Mouse (Mus musculus): ENCODE data around the gene Baz2b. TPM values are rescaled to one million over a fixed set of nuclear protein-coding genes. Genes with fewer than 3 reads are reported as not detected.

Baz2b gene
- polyA plus RNA-seq, 1 experiment = 276 TPM

GRCm38 (mm10) chr2:60113661-60114560 lies 95.7 kb downstream of the Baz2b start:
- Histone ChIP-seq H3K4me1 (ENCODE audit: control insufficient read depth, insufficient read depth, low read length) (0 out of 2 replicates have a peak, but pooled peaks cover 2% of the 10 kb centered on the region), H3K27ac (ENCODE audit: insufficient read depth, low read depth, low read length) (no peak overlapping the region), H3K4me3 (ENCODE audit: insufficient read depth, low read depth, low read length) (no peak overlapping the region)
- 84% methylated on average over 12 of the region's 12 CpGs for WGBS
- TF ChIP-seq CTCF (IDR thresholded peaks at IDR 0.05; ENCODE audit: insufficient read depth, low read depth, low read length) (no peak), POLR2A (IDR thresholded peaks at IDR 0.05; ENCODE audit: insufficient read depth, low read depth, low read length) (no peak)

GRCm38 (mm10) chr2:60112116-60112515 lies 97.5 kb downstream of the Baz2b start:
- 84% methylated on average over 2 of the region's 2 CpGs for WGBS
- no peak overlapping the region for H3K4me3 ChIP-seq (ENCODE audit: insufficient read depth, low read depth, low read length)
- TF ChIP-seq POLR2A (IDR thresholded peaks at IDR 0.05; ENCODE audit: insufficient read depth, low read depth, low read length) (no peak), CTCF (IDR thresholded peaks at IDR 0.05; ENCODE audit: insufficient read depth, low read depth, low read length) (no peak)
- no peaks in the 10 kb centered on the region for H3K4me1 ChIP-seq (ENCODE audit: control insufficient read depth, insufficient read depth, low read length)
- H3K27ac ChIP-seq (ENCODE audit: insufficient read depth, low read depth, low read length) = no peak overlapping the region

- H3K27ac ChIP-seq (ENCODE audit: insufficient read depth, low read depth, low read length) = no peak overlapping the region
- 89% methylated on average over 3 of the region's 3 CpGs for WGBS
- H3K4me3 ChIP-seq (ENCODE audit: insufficient read depth, low read depth, low read length) = no peak overlapping the region
- no peaks in the 10 kb centered on the region for H3K4me1 ChIP-seq (ENCODE audit: control insufficient read depth, insufficient read depth, low read length)
- TF ChIP-seq CTCF (IDR thresholded peaks at IDR 0.05; ENCODE audit: insufficient read depth, low read depth, low read length) (no peak), POLR2A (IDR thresholded peaks at IDR 0.05; ENCODE audit: insufficient read depth, low read depth, low read length) (no peak)
These were observed 100.6 kb downstream of the Baz2b start for GRCm38 (mm10) chr2:60109001-60109400.

- no peak overlapping the region for H3K4me3 ChIP-seq (ENCODE audit: insufficient read depth, low read depth, low read length)
- H3K4me1 ChIP-seq (ENCODE audit: control insufficient read depth, insufficient read depth, low read length) = no peaks in the 10 kb centered on the region
- H3K27ac ChIP-seq (ENCODE audit: insufficient read depth, low read depth, low read length) = no peak overlapping the region
- 85% methylated on average over 4 of the region's 4 CpGs for WGBS
- TF ChIP-seq CTCF (IDR thresholded peaks at IDR 0.05; ENCODE audit: insufficient read depth, low read depth, low read length) (no peak), POLR2A (IDR thresholded peaks at IDR 0.05; ENCODE audit: insufficient read depth, low read depth, low read length) (no peak)
These were observed 113.0 kb downstream of the Baz2b start for GRCm38 (mm10) chr2:60096625-60097024.

- Histone ChIP-seq H3K4me3 (ENCODE audit: insufficient read depth, low read depth, low read length) (no peak overlapping the region), H3K4me1 (ENCODE audit: control insufficient read depth, insufficient read depth, low read length) (no peaks in the 10 kb centered on the region), H3K27ac (ENCODE audit: insufficient read depth, low read depth, low read length) (no peak overlapping the region)
- 53% methylated on average over 6 of the region's 6 CpGs for WGBS
- TF ChIP-seq POLR2A (IDR thresholded peaks at IDR 0.05; ENCODE audit: insufficient read depth, low read depth, low read length) (no peak), CTCF (IDR thresholded peaks at IDR 0.05; ENCODE audit: insufficient read depth, low read depth, low read length) (no peak)
These were observed 119.4 kb downstream of the Baz2b start for GRCm38 (mm10) chr2:60090280-60090679.

GRCm38 (mm10) chr2:60089528-60090247 lies 120.0 kb downstream of the Baz2b start:
- Histone ChIP-seq H3K4me3 (ENCODE audit: insufficient read depth, low read depth, low read length) (no peak overlapping the region), H3K27ac (ENCODE audit: insufficient read depth, low read depth, low read length) (no peak overlapping the region), H3K4me1 (ENCODE audit: control insufficient read depth, insufficient read depth, low read length) (no peaks in the 10 kb centered on the region)
- TF ChIP-seq POLR2A (IDR thresholded peaks at IDR 0.05; ENCODE audit: insufficient read depth, low read depth, low read length) (no peak), CTCF (IDR thresholded peaks at IDR 0.05; ENCODE audit: insufficient read depth, low read depth, low read length) (no peak)
- WGBS = 44% methylated on average over 15 of the region's 15 CpGs

GRCm38 (mm10) chr2:60088785-60089527 lies 120.7 kb downstream of the Baz2b start:
- Histone ChIP-seq H3K4me1 (ENCODE audit: control insufficient read depth, insufficient read depth, low read length) (no peaks in the 10 kb centered on the region), H3K4me3 (ENCODE audit: insufficient read depth, low read depth, low read length) (no peak overlapping the region), H3K27ac (ENCODE audit: insufficient read depth, low read depth, low read length) (no peak overlapping the region)
- TF ChIP-seq POLR2A (IDR thresholded peaks at IDR 0.05; ENCODE audit: insufficient read depth, low read depth, low read length) (no peak), CTCF (IDR thresholded peaks at IDR 0.05; ENCODE audit: insufficient read depth, low read depth, low read length) (no peak)
- WGBS = 85% methylated on average over 14 of the region's 14 CpGs

- 64% methylated on average over 8 of the region's 8 CpGs for WGBS
- no peak overlapping the region for H3K27ac ChIP-seq (ENCODE audit: insufficient read depth, low read depth, low read length)
- H3K4me1 ChIP-seq (ENCODE audit: control insufficient read depth, insufficient read depth, low read length) = peaks cover 2% of the 10 kb centered on the region; the same call in 1 of the 2 replicates
- no peak overlapping the region for H3K4me3 ChIP-seq (ENCODE audit: insufficient read depth, low read depth, low read length)
- TF ChIP-seq POLR2A (IDR thresholded peaks at IDR 0.05; ENCODE audit: insufficient read depth, low read depth, low read length) = no peak
- TF ChIP-seq CTCF (IDR thresholded peaks at IDR 0.05; ENCODE audit: insufficient read depth, low read depth, low read length) = no peak
These were observed 123.3 kb downstream of the Baz2b start for GRCm38 (mm10) chr2:60086197-60086903.
